Mouse (Mus musculus) WW6 (cell line): Measurements from ENCODE around the gene Hoxc4.

ENCODE experiments used
- DNase-seq: peaks from one replicate; pipeline ENCODE4 v3.0.0-alpha.2; 2013; ENCODE audit warnings: low read depth, low spot score

The Hoxc4 gene

GRCm38 (mm10) chr15:103084944-103085343 is 66.2 kb downstream of the Hoxc4 start:
- DNase-seq: no peak

- no peak for DNase-seq
Observed at GRCm38 (mm10) chr15:103085831-103086671, 67.3 kb downstream of the Hoxc4 start.
